Mouse (Mus musculus) skeletal muscle tissue, adult 2 months (tissue): ENCODE results near the gene Rfx8.

Experiments used
- DNase-seq: peaks from one replicate; pipeline ENCODE4 v3.0.0-alpha.2; 2012; ENCODE audit warnings: low read depth, low spot score

The Rfx8 gene

GRCm38 (mm10) chr1:39720632-39721350 lies at the start of gene Rfx8:
TSS of gene Rfx8 (minus strand) at chr1:39720997.
- DNase-seq = no peak

- no peak for DNase-seq
Observed at GRCm38 (mm10) chr1:39770436-39770835, 49.6 kb upstream of the Rfx8 start.

- DNase-seq = no peak
Observed at GRCm38 (mm10) chr1:39768017-39768416, 47.2 kb upstream of the Rfx8 start.

GRCm38 (mm10) chr1:39765854-39766493 lies 45.2 kb upstream of the Rfx8 start:
- no peak for DNase-seq

- peak; percentile 92 for DNase-seq
Observed at GRCm38 (mm10) chr1:39762025-39762370, 41.2 kb upstream of the Rfx8 start.

GRCm38 (mm10) chr1:39761211-39762024 lies 40.6 kb upstream of the Rfx8 start:
- peak; percentile 57 for DNase-seq

- no peak for DNase-seq
Observed at GRCm38 (mm10) chr1:39760181-39760715, 39.5 kb upstream of the Rfx8 start.

- DNase-seq = peak; percentile 80
Observed at GRCm38 (mm10) chr1:39759231-39760175, 38.7 kb upstream of the Rfx8 start.

GRCm38 (mm10) chr1:39758244-39758643 lies 37.4 kb upstream of the Rfx8 start:
- peak; percentile 78 for DNase-seq

GRCm38 (mm10) chr1:39756952-39757351 lies 36.2 kb upstream of the Rfx8 start:
- DNase-seq = peak; percentile 48

- peak; percentile 62 for DNase-seq
Observed at GRCm38 (mm10) chr1:39754224-39754957, 33.6 kb upstream of the Rfx8 start.

GRCm38 (mm10) chr1:39751537-39751936 lies 30.7 kb upstream of the Rfx8 start:
- no peak for DNase-seq

- no peak for DNase-seq
Observed at GRCm38 (mm10) chr1:39749664-39750063, 28.9 kb upstream of the Rfx8 start.

GRCm38 (mm10) chr1:39749214-39749613 lies 28.4 kb upstream of the Rfx8 start:
- no peak for DNase-seq

GRCm38 (mm10) chr1:39748666-39749065 lies 27.9 kb upstream of the Rfx8 start:
- DNase-seq = no peak

- no peak for DNase-seq
Observed at GRCm38 (mm10) chr1:39746464-39746863, 25.7 kb upstream of the Rfx8 start.

GRCm38 (mm10) chr1:39740948-39741347 lies 20.2 kb upstream of the Rfx8 start:
- DNase-seq = no peak

- DNase-seq = no peak
Observed at GRCm38 (mm10) chr1:39740002-39740401, 19.2 kb upstream of the Rfx8 start.

GRCm38 (mm10) chr1:39735927-39736604 lies 15.3 kb upstream of the Rfx8 start:
- peak; percentile 53 for DNase-seq

- no peak for DNase-seq
Observed at GRCm38 (mm10) chr1:39735493-39735892, 14.7 kb upstream of the Rfx8 start.
